Mouse (Mus musculus): ENCODE measurements around the gene Hist2h2aa2.
A peak's percentile ranks its signal among the peaks of the same experiment; 100 is the strongest.
"Not testable (repeated sequence)": the region's sequence is repeated elsewhere in the genome, so short reads cannot be mapped to it uniquely, and the experiment has no call there.

Gene Hist2h2aa2

GRCm38 (mm10) chr3:96236834-96237334, 3.2 kb downstream of the Hist2h2aa2 start:
- no peak for DNase-seq (ENCODE audit: low spot score)

GRCm38 (mm10) chr3:96235836-96236235, 4.2 kb downstream of the Hist2h2aa2 start:
- no peak for DNase-seq (ENCODE audit: low spot score)

GRCm38 (mm10) chr3:96234914-96235313, 5.2 kb downstream of the Hist2h2aa2 start:
- no peak for DNase-seq (ENCODE audit: low spot score)

- no peak for DNase-seq (ENCODE audit: low spot score)
These were observed 8.3 kb downstream of the Hist2h2aa2 start for GRCm38 (mm10) chr3:96231758-96232120.

- DNase-seq (ENCODE audit: low spot score): no peak
These were observed 8.9 kb downstream of the Hist2h2aa2 start for GRCm38 (mm10) chr3:96230910-96231757.

- DNase-seq (ENCODE audit: low spot score): no peak
These were observed 9.7 kb downstream of the Hist2h2aa2 start for GRCm38 (mm10) chr3:96230404-96230803.

- no peak for DNase-seq (ENCODE audit: low spot score)
These were observed 11.2 kb downstream of the Hist2h2aa2 start for GRCm38 (mm10) chr3:96228828-96229227.

- no peak for DNase-seq (ENCODE audit: low spot score)
These were observed 13.1 kb downstream of the Hist2h2aa2 start for GRCm38 (mm10) chr3:96226695-96227648.

- no peak for DNase-seq (ENCODE audit: low spot score)
These were observed 14.7 kb downstream of the Hist2h2aa2 start for GRCm38 (mm10) chr3:96225421-96225820.

- DNase-seq (ENCODE audit: low spot score): no peak
These were observed 17.3 kb downstream of the Hist2h2aa2 start for GRCm38 (mm10) chr3:96222774-96223173.

- no peak for DNase-seq (ENCODE audit: low spot score)
These were observed 18.4 kb downstream of the Hist2h2aa2 start for GRCm38 (mm10) chr3:96221640-96222038.

- peak; percentile 97 for DNase-seq (ENCODE audit: low spot score)
These were observed 19.1 kb downstream of the Hist2h2aa2 start, which contains the start of the genes Hist2h2ac and Hist2h2be for GRCm38 (mm10) chr3:96220765-96221639. Hist2h2ac (minus strand) TSS chr3:96220880. Hist2h2be (plus strand) TSS chr3:96221119.

GRCm38 (mm10) chr3:96220131-96220764, 19.8 kb downstream of the Hist2h2aa2 start:
- peak; percentile 75 for DNase-seq (ENCODE audit: low spot score)

- DNase-seq (ENCODE audit: low spot score): peak; percentile 91
These were observed 20.4 kb downstream of the Hist2h2aa2 start, which contains the start of the genes Bola1 and Hist2h2ab for GRCm38 (mm10) chr3:96219661-96220130. Bola1 (minus strand) TSS chr3:96219709. Hist2h2ab (plus strand) TSS chr3:96219865.

GRCm38 (mm10) chr3:96219191-96219641, 20.9 kb downstream of the Hist2h2aa2 start:
- peak; percentile 72 for DNase-seq (ENCODE audit: low spot score)

- DNase-seq (ENCODE audit: low spot score): peak; percentile 46
These were observed 30.8 kb downstream of the Hist2h2aa2 start for GRCm38 (mm10) chr3:96209242-96209641.

GRCm38 (mm10) chr3:96207819-96208218, 32.3 kb downstream of the Hist2h2aa2 start:
- DNase-seq (ENCODE audit: low spot score): no peak

- no peak for DNase-seq (ENCODE audit: low spot score)
These were observed 40.3 kb downstream of the Hist2h2aa2 start for GRCm38 (mm10) chr3:96199731-96200130.

- not testable (repeated sequence) for DNase-seq (ENCODE audit: low spot score)
These were observed 41.4 kb downstream of the Hist2h2aa2 start for GRCm38 (mm10) chr3:96198601-96199251.

GRCm38 (mm10) chr3:96198181-96198580, 41.9 kb downstream of the Hist2h2aa2 start:
- peak; percentile 55 for DNase-seq (ENCODE audit: low spot score)

All from embryo, embryonic 10.5 days (tissue).